Mouse (Mus musculus) brain, embryonic 14.5 days (tissue): ENCODE measurements at regions not wholly inside any gene's neighbourhood (a gene's known extent, or its start where the extent isn't known, plus 50 kb on each side); places are given as distances from the start of the nearest gene placed in this dataset.

ENCODE experiments used
- CTCF ChIP-seq: fragments of 200-500 bp; IDR thresholded peaks from 2 replicates; pipeline ENCODE4 v1.5.1; 2012; ENCODE audit warnings: inconsistent platforms, mild to moderate bottlenecking, moderate library complexity, borderline replicate concordance; ENCODE audit not compliant: insufficient read depth, insufficient read length; ENCODE audit errors: extremely low read depth
- POLR2A ChIP-seq: fragments of 200-500 bp; IDR thresholded peaks from 2 replicates; pipeline ENCODE4 v1.6.1; 2012; ENCODE audit warnings: mild to moderate bottlenecking, inconsistent platforms, borderline replicate concordance; ENCODE audit not compliant: poor library complexity, insufficient read depth, insufficient read length, severe bottlenecking; ENCODE audit errors: extremely low read depth

DNA sequence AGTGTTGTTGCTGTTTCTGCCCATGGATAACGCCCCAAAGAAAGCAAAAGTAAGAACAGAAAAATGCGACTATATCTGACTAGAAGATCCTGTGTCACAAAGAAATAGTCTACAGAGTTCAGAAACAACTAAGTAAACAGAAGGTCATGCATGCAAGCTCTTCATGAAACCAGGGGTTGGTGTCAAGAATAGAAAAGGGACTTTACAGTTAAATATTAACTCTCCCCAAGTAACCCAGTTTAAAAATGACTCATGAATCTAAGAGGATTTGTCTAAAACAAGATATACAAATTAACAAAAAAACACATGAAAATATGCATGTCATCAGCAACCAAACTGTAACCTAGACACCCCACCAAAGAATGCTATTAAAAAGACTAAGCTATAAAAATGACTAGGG is 381.4 kb upstream of the Ptger4 start:
- no peak for TF ChIP-seq CTCF
- no peak for TF ChIP-seq POLR2A
